Mouse (Mus musculus) intestine, postnatal 0 days (tissue): Measurements from ENCODE around the gene Abca2. TPM values are rescaled to one million over a fixed set of nuclear protein-coding genes. Genes with fewer than 3 reads are reported as not detected.
A peak's percentile ranks its signal among the peaks of the same experiment; 100 is the strongest.

Source experiments
- ATAC-seq: fragments of 200-750 bp; cut with Nextera tagmentation; 2 replicates; pipeline ENCODE4 v1.8.0; 2017; ENCODE audit warnings: mild to moderate bottlenecking, moderate TSS enrichment, moderate library complexity
- H3K27ac ChIP-seq: fragments of 300-500 bp; sonication (generic); 2 replicates; pipeline ENCODE4 v1.5.1; 2014; ENCODE audit warnings: mild to moderate bottlenecking, low read depth, low read length, moderate library complexity
- H3K27me3 ChIP-seq: fragments of 300-500 bp; sonication (generic); replicated peaks from 2 replicates; pipeline ENCODE4 v1.6.1; 2014; ENCODE audit warnings: low read length, mixed read lengths; ENCODE audit not compliant: control insufficient read depth, insufficient read depth
- H3K36me3 ChIP-seq: fragments of 300-500 bp; sonication (generic); 2 replicates; pipeline ENCODE4 v1.6.1; 2014; ENCODE audit warnings: mild to moderate bottlenecking, moderate library complexity; ENCODE audit not compliant: control insufficient read depth, insufficient read depth
- H3K4me1 ChIP-seq: fragments of 300-500 bp; sonication (generic); replicated peaks from 2 replicates; pipeline ENCODE4 v1.6.1; 2014; ENCODE audit warnings: antibody characterized with exemption, low read length, mixed read lengths; ENCODE audit not compliant: control insufficient read depth, insufficient read depth
- H3K4me2 ChIP-seq: fragments of 300-500 bp; sonication (generic); replicated peaks from 2 replicates; pipeline ENCODE4 v1.6.1; 2014; ENCODE audit warnings: low read depth, mild to moderate bottlenecking, moderate library complexity
- H3K4me3 ChIP-seq: fragments of 300-500 bp; sonication (generic); 2 replicates; pipeline ENCODE4 v1.5.1; 2014; ENCODE audit warnings: low read depth, low read length
- H3K9ac ChIP-seq: fragments of 300-500 bp; sonication (generic); 2 replicates; pipeline ENCODE4 v1.6.1; 2014; ENCODE audit warnings: mild to moderate bottlenecking, low read depth, low read length
- H3K9me3 ChIP-seq: fragments of 300-500 bp; sonication (generic); 2 replicates; pipeline ENCODE4 v1.6.1; 2016; ENCODE audit warnings: mixed run types; ENCODE audit not compliant: control insufficient read depth
- CTCF ChIP-seq: sonication (generic); IDR thresholded peaks from 2 replicates; pipeline ENCODE4 v1.5.1; 2016; ENCODE audit warnings: low read depth, mild to moderate bottlenecking, control low read depth, antibody characterized with exemption, moderate library complexity
- WGBS: fragments of 180-500 bp; shearing (Covaris S2); extraction: QIAGEN DNeasy Blood & Tissue Kit; methylation state at CpG from one replicate; pipeline ENCODE4 v1.1.7; 2014; 5-methylcytosine and 5-hydroxymethylcytosine counted together
- polyA plus RNA-seq: library from polyadenylated mRNA; unstranded; fragments of >200 nt; fragmentation: Nextera tagmentation; extraction: Ambion mirVana; gene quantifications from 2 replicates; pipeline ENCODE4 v1.2.1, GENCODE M21; 2015

The Abca2 gene
- polyA plus RNA-seq, 1 experiment from 2014 or later = 1.1 TPM

- Histone ChIP-seq H3K9ac (no peak overlapping the region), H3K4me3 (no peak overlapping the region), H3K27me3 (peaks cover 9% of the 10 kb centered on the region; the same call in 1 of the 2 replicates), H3K36me3 (no peaks in the 10 kb centered on the region), H3K27ac (no peak overlapping the region), H3K4me2 (no peak overlapping the region), H3K9me3 (no peaks in the 10 kb centered on the region), H3K4me1 (0 out of 2 replicates have a peak, but pooled peaks cover 2% of the 10 kb centered on the region)
- ATAC-seq = no peak
- peak; percentile 78 for TF ChIP-seq CTCF
- WGBS = 26% methylated on average over 3 of the region's 3 CpGs
Observed at GRCm38 (mm10) chr2:25421896-25422295, 6.6 kb upstream of the Abca2 start.

- Histone ChIP-seq H3K9me3 (no peaks in the 10 kb centered on the region), H3K4me2 (no peak within 1 kb of the TSS), H3K27me3 (peaks cover 9% of the 10 kb centered on the region; the same call in 1 of the 2 replicates), H3K4me1 (0 out of 2 replicates have a peak, but pooled peaks cover 2% of the 10 kb centered on the region), H3K4me3 (no peak within 1 kb of the TSS), H3K27ac (no peak within 1 kb of the TSS), H3K9ac (no peak within 1 kb of the TSS), H3K36me3 (no peaks in the 10 kb centered on the region)
- ATAC-seq = no peak
- 0 out of 2 replicates have a peak, but pooled peaks have one; percentile 7 for TF ChIP-seq CTCF
- 52% methylated on average over 17 of the region's 17 CpGs for WGBS
Observed at GRCm38 (mm10) chr2:25422587-25423410, 5.7 kb upstream of the Abca2 start, which contains the start of gene Fut7. Fut7 (plus strand) TSS chr2:25423267.

- ATAC-seq = no peak
- Histone ChIP-seq H3K27ac (no peak overlapping the region), H3K4me1 (peaks cover 2% of the 10 kb centered on the region; the same call in 1 of the 2 replicates), H3K27me3 (peaks cover 9% of the 10 kb centered on the region; the same call in 1 of the 2 replicates), H3K4me2 (no peak overlapping the region), H3K36me3 (no peaks in the 10 kb centered on the region), H3K9me3 (no peaks in the 10 kb centered on the region), H3K4me3 (no peak overlapping the region), H3K9ac (no peak overlapping the region)
- no peak for TF ChIP-seq CTCF
- WGBS = 61% methylated on average over 1 of the region's 1 CpGs
Observed at GRCm38 (mm10) chr2:25423626-25424025, 4.9 kb upstream of the Abca2 start.

- WGBS = 53% methylated on average over 27 of the region's 27 CpGs
- ATAC-seq = no peak
- H3K4me3 ChIP-seq = no peak overlapping the region
Observed at GRCm38 (mm10) chr2:25425481-25425880, 3.0 kb upstream of the Abca2 start.

GRCm38 (mm10) chr2:25426721-25427191, 1.7 kb upstream of the Abca2 start:
- Histone ChIP-seq H3K27me3 (peaks cover 9% of the 10 kb centered on the region; the same call in 1 of the 2 replicates), H3K4me2 (no peak overlapping the region), H3K4me1 (peaks cover 2% of the 10 kb centered on the region; the same call in 1 of the 2 replicates), H3K36me3 (no peaks in the 10 kb centered on the region), H3K4me3 (no peak overlapping the region), H3K9ac (no peak overlapping the region), H3K9me3 (no peaks in the 10 kb centered on the region), H3K27ac (no peak overlapping the region)
- ATAC-seq = no peak
- WGBS = 43% methylated on average over 5 of the region's 5 CpGs
- peak; percentile 97 for TF ChIP-seq CTCF

More at GRCm38 (mm10) chr2:25425481-25425880, 3.0 kb upstream of the Abca2 start:
- Histone ChIP-seq H3K9me3 (no peaks in the 10 kb centered on the region), H3K27ac (no peak overlapping the region), H3K4me1 (peaks cover 2% of the 10 kb centered on the region; the same call in 1 of the 2 replicates), H3K4me2 (no peak overlapping the region), H3K9ac (no peak overlapping the region), H3K27me3 (peaks cover 9% of the 10 kb centered on the region; the same call in 1 of the 2 replicates), H3K36me3 (no peaks in the 10 kb centered on the region)
- no peak for TF ChIP-seq CTCF

- Histone ChIP-seq H3K27ac (no peak overlapping the region), H3K9ac (no peak overlapping the region), H3K36me3 (no peaks in the 10 kb centered on the region), H3K4me1 (peaks cover 2% of the 10 kb centered on the region; the same call in 1 of the 2 replicates), H3K27me3 (peaks cover 9% of the 10 kb centered on the region; the same call in 1 of the 2 replicates), H3K9me3 (no peaks in the 10 kb centered on the region), H3K4me2 (no peak overlapping the region), H3K4me3 (no peak overlapping the region)
- no peak for TF ChIP-seq CTCF
- ATAC-seq = no peak
- 91% methylated on average over 5 of the region's 5 CpGs for WGBS
Observed at GRCm38 (mm10) chr2:25427256-25427655, 1.2 kb upstream of the Abca2 start.
